Mouse (Mus musculus) layer of hippocampus, adult 8-10 months (tissue): ENCODE measurements around the gene Ccdc151. TPM values are rescaled to one million over a fixed set of nuclear protein-coding genes. Genes with fewer than 3 reads are reported as not detected.

Experiments used
- DNase-seq, 2 experiments: peaks; one replicate each; pipeline ENCODE4 v3.0.0; 2022; ENCODE audit warnings: low spot score in 2 of 2
- total RNA-seq, 4 experiments: library from RNA; stranded (reverse); gene quantifications; 2 replicates each; pipeline ENCODE4 v1.2.4; 2022

The Ccdc151 gene
- total RNA-seq, 4 experiments from 2014 or later: 6.5 to 12.3 (median 8.3) TPM

- no peak for DNase-seq
Measured at GRCm38 (mm10) chr9:22000296-22000695, 2.1 kb downstream of the Ccdc151 start.

DNA sequence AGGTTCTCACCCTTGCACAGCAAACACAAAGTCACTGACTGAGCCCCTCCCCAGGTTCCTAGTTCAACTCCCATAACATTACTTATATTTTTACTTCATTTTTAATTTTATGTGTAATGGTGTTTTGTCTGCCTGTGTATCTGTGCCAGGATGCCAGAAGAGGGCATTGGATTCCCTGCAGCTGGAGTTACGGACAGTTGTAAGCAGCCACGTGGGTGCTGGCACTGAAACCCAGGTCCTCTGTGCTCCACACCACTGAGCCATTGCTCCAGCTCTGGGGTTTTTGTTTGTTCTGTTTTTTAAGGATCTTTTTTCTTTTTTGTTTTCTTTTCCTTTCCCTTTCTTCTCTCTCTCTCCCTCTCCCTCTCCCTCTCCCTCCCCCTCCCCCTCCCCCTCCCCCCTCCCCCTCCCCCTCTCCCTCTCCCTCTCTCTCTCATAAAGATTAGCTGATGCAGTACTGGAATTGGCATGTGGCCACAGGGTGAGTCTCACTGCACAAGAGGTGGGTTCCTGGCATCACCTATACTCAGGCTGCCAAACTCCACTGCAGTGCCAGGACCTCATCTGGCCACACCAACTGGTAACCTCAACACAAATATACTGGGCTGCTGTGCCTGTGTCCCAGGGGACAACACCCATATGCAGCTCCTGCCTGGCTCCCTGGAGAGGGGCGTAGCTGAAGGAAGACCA, 6.1 kb downstream of the Ccdc151 start:
- DNase-seq: no peak

DNA sequence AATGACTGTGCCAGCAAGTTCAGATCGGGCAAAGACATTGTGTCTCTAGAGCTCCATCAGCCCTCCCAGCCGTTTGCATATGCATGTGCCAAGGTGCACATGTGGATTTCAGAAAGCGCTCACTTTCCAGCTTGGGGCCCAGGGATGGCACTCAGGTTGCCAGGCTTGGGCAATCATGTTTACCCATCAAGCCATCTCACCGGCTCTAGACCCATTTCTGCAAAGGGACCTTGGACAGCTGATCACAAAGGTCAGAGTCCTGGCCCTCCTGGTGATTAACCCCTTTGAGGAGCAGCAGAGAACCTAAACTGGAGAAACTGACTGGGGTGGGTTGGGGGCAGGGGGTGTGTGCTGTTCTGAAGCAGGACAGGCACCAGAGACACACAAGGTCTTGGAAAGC, 10.2 kb downstream of the Ccdc151 start:
- DNase-seq: no peak

DNA sequence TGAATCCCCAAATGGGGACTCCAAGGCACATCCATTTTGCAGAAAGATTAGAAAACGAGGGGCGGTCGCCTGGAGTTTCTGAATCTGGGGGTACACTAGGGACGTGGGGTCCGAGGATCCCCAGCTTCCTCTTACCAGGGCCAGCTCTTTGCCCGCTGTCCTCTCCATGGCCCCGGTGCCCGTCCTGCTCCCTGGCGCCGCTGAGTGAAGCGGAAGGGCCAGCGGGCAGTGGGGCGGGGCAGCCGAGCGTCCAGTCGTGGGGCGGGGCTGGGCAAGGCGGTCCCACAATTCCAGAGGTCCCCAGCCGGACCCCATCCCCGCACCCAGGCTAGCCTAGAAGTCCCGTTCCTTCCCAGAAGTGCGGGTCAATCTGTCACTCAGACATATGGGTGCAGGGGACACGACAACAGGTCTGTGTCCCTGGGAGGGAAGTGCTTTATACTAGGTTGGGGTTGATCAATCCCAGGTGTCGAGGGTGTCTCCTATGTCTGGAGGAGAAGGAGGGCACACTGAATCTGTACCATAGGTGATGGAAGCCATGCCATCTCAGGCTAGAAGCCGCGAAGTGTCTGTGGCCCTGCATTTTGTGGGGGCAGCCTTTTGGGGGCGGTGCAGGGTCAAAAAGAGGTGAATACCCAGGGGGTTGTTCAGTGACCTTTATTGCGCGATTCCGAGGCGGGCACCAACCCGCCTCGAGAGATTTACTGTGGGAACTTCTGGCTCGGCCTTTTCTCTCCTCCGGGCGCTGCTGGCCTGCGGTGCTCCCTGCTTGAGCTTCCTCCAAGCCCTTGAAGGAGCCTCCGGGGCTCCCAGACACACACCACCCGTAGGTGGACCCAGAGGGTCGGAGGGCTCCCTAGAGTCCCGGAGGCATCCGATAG, 13.0 kb downstream of the Ccdc151 start, which contains the start of gene Rgl3:
Gene Rgl3, minus strand, starts transcription at position 217 of the 881 bp plus-strand sequence.
- DNase-seq: no peak

- no peak for DNase-seq
Measured at GRCm38 (mm10) chr9:21988421-21989101, 13.9 kb downstream of the Ccdc151 start.

- DNase-seq: no peak
Measured at GRCm38 (mm10) chr9:21987592-21988342, 14.7 kb downstream of the Ccdc151 start.

DNA sequence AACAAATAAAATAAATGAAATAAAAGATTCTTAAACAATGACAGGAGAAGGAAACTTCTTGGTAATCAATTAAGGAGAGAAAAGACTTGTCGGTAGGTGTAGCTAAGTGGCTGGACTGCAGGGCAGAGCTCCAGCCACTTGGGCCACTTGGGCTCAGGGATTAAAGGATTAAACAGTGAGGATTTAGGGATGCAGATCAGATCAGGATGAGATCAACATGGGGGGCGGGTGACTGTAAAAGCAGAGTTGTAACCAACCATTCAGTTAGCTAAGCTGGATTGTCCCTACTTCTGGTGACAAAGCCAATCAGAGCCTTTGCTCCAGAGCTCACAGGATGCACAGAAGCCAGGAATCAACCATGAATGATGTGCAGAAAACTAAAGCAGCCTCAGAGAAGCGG, 18.5 kb downstream of the Ccdc151 start:
- DNase-seq: no peak

DNA sequence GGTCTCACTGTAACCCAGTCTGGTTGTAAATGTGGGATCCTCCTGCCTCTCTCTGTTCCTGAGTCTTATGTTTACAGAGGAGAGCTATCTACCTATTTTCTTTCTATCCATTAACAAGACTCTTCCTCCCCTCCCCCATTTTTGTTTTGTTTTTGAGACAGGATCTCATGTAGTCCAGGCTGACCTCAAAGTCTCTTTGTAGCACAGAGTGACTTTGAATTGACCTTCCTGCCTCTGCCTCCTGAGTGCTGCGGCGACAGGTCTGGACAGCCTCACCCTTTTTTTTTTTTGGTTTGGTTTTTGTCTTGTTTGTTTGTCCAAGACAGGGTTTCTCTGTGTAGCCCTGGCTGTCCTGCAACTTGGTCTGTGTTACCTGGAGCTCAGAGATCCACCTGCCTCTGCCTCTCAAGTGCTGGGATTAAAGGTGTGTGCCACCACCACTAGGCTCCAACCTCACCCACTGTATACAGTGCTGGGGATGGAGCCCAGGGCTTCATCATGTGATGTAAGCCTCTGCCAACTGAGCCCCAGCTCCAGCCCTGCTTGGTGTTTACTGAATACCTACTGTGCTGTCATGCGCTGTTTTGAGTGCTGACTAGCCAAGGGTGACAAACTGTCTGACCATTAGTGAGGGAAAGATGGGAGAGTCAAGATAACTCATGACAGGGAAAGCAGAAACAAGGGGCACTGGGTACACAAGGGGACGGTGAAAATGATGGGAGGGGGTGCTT, 23.9 kb downstream of the Ccdc151 start:
- no peak for DNase-seq

- no peak for DNase-seq
Measured at GRCm38 (mm10) chr9:21977972-21978371, 24.5 kb downstream of the Ccdc151 start.

DNA sequence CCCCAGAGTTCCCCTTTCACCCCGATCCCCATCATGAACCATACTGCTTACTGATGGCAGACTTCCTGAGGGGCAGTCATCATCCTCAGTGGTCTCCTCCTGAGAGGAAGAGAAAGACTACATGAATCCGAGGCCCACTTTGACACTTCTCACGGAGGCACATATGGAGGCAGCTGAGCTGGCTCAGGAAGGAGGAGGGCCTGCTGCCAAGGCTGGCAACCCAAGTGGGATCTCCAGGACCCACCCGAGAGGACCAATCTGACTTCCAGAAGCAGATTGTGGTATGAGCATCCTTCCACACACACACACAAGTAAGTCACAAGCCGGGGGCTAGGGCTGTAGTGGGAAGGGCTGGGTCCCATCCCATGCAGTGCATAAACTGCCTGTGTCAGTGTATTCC, 25.1 kb downstream of the Ccdc151 start:
- no peak for DNase-seq

DNA sequence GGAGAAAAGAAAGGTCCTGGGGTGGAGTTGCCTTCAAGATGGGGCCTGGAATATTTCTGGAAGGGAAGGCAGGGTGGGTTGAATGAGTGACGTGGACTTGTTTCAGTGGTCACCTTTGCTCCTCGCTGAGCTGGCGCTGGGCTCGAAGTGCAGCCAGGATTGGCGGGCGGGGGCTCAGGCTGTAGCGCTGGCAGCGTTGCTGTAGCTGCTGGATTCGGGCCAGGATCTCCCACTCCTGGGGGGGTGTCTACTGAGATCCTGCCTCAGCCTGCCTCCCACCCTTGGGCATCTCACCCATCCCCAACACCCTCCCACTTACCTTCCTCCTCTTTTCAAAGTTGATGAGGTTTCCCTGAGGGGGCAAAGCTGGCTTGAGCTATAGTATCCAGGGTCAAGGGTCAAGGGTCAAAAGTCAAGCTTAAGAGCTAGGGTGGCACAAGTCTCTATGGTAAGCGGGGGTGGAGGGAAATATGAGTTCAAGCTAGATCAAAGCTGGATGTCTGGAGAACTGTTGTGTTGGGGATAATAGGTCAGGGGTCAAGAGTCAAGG, 25.7 kb downstream of the Ccdc151 start:
- no peak for DNase-seq

- no peak for DNase-seq
Measured at GRCm38 (mm10) chr9:21969304-21969703, 33.1 kb downstream of the Ccdc151 start.

DNA sequence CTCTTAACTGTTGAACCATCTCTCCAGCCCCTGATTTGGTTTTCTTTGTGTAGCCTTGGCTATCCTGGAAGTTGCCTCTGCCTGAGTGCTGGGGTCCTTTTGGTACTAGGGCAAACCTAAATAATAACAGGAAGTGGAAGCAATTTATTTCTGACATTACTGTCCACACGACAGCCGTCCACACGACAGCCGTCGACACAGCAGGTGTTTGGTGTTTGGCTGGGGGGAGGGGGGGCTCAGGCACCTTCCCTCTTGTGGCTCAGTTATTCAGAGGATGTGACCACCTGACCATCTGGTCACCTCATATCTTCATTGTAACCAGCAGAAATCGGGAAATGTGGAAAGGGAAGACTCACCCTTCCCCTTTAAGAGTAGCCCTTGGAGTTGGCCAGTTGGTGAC, 33.6 kb downstream of the Ccdc151 start:
- DNase-seq: no peak

GRCm38 (mm10) chr9:21963417-21963816, 39.0 kb downstream of the Ccdc151 start, which contains the start of gene Epor:
Gene Epor, minus strand, starts transcription at chr9:21963506.
- no peak for DNase-seq

GRCm38 (mm10) chr9:21962416-21963059, 39.9 kb downstream of the Ccdc151 start:
- DNase-seq: peak; percentile 68 to 72

GRCm38 (mm10) chr9:21962010-21962409, 40.4 kb downstream of the Ccdc151 start:
- no peak for DNase-seq

DNA sequence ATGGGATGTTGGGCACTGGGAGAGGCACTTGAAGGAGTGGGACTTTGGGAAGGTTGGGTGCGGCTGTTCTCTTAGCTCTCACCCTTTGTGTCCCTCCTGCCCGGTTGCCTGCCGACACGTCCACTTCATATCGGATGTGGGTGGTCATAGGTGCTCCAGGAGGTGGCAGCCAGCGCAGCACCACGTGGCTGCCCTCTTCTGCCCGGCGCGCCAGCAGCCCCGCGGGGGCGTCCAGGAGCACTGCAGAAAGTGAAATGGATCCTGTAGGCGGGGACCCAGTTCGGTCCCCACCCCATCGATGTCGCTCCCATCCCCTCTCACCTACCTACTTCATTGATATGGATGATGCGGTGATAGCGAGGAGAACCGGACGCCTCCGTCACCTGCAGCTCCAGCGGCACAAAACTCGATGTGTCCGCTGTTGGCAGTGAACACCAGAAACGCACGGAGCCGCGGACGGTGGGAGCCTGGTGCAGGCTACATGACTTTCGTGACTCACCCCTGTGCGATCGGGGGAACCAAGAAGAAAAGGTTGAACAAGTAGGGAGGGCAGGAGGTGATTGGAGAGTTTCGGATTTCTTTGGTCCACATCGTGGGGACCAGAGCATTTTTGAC, 41.0 kb downstream of the Ccdc151 start:
- no peak for DNase-seq

DNA sequence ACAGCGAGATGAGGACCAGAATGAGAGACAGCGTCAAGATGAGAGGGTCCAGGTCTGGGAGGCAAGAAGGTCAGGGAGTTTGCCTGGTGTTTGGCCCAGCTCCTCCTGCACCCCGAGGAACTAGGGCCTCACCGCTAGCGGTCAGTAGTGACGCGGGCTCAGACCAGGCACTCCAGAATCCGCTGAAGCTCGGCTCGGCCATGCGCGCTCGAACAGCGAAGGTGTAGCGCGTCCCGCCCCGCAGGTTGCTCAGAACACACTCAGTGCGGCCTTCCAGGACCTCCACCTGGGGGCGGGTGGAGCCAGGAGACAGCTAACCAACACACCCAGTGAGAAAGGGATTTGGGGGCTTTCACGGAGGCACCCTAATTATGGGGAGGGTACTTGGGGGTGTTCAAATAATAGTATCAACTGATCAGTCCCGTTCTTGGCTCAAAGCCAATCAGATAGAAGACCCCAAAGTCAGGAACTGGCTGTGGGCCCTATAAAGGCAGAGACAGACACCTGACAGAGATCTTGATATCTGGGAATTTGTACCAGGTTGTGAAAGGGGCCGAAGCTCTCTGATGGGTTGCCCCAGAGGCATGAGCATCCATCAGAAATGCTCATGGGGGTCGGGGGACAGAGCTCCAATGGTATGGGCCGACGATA, 41.8 kb downstream of the Ccdc151 start:
- DNase-seq: no peak

DNA sequence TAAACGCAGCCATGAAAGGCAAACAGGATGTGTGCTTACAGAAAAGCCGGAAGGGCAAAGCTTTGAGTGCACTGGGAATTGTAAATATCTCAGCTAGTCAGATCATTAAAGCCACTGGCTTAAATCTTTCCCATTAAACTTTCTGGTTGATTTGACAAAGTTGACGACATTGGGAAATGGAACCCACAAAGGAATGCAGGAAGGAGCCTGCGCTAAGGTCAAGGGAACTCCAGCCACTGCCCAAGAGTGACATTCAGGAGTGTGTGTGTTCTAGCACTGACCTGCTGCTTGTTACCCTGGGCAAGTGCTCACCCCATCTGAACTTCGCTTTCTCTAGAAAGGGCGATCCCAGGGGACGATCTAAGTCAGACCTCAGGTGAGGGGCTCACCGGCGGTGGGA, 42.3 kb downstream of the Ccdc151 start:
- no peak for DNase-seq
